Mouse (Mus musculus): ENCODE data around the gene Kif6.

Gene Kif6

DNA sequence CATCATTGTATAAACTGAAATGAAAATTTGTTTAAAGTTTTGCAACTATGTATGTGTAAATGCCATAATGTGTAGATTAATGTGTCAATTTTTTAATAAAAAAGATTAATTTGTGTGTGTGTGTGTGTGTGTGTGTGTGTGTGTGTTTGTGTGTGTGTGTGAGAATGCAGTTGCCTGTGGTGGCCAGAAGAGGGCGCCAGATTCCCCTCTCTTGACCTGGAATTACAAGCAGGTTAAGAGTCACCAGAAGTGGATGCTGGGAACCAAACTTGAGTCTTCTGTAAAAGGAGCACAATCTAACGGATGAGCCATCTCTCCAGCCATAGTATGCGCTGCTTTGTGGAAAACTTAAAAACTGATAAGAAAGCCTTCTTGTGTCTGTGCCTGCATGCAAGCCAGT, 121.4 kb downstream of the Kif6 start:
- DNase-seq (ENCODE audit: low spot score in 2 of 2): no peak

DNA sequence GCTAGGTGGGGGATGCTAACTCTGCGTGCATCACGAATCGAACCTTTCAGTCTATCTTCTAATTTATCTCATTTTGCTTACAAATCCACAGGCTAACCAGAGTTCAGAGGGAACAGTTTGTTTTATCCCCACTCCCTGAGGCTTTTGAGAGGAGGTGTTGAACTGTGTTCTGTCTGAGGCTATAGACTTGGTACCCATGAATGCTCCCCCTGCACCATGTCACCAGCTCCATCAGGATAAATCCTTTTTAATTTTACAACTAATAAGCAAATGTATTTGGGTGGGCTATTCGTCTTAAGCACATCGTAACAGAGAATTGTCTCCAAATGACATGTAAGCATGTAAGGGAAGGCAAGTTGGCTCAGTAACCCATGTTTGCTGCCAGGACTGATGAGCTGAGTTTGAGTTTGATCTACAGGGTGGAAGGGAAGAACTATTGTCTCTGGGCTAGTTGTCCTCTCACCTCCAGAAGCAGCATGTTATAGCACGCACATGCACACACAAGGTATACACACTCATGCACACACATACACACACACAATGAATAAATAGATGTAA, 122.4 kb downstream of the Kif6 start:
- DNase-seq (ENCODE audit: low spot score in 2 of 2): no peak

DNA sequence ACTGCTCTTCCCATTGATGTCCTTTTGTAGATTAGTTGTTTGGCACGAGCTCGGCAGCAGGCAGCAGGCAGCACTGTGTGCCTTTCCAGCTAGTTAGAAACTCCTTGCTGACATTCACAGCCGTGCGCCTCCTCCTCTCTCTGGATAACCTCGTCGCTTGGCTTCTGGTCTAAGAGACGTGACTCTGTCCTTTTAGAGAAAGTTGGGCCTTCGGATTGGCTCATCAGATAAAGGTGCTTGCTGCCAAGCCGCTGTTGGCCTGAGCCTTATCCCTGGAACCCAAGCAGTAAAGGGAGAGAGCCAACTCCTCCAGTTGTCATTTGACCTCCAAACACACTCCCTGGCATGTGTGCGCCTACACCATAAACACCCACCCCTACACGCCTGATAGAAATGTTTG, 123.4 kb downstream of the Kif6 start:
- DNase-seq (ENCODE audit: low spot score in 2 of 2): peak; percentile 65 to 72

DNA sequence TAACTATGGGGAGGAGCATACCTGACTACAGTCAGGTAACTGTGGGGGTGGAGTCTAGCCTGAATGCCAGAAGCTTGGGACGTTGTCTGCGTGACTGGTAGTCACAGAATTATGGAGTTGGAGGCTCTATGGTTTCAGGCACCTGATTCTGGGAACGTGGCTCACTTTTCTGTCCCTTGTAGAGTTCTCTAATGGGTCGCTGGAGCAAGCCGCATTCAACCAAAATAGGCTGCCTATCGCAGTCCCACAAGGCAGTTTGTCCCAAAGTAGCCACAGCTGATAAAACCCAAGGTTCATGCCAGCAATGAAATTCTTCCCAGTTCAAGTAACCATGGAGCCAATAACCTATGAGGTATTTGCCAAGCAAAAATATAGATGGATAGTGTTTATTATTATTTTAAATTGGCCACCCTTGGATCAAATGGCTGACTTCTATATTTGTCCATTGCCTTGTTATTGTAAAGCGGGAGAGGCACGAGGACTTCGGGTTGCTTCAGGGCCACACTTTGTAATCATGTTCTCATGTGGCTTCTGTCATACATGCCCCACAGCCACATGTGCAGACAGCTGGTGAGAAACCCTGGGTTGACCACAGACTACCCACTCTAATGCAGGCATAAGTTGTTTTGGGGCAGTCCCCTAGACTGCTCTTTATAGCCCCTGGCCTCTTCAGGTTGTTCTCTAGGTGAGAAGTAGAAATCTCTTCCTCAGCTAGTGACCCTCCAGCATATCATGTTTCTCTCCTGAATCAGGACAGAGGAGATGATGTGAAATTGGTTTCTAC, 125.2 kb downstream of the Kif6 start:
- peak; percentile 31 to 41 for DNase-seq (ENCODE audit: low spot score in 2 of 2)

DNA sequence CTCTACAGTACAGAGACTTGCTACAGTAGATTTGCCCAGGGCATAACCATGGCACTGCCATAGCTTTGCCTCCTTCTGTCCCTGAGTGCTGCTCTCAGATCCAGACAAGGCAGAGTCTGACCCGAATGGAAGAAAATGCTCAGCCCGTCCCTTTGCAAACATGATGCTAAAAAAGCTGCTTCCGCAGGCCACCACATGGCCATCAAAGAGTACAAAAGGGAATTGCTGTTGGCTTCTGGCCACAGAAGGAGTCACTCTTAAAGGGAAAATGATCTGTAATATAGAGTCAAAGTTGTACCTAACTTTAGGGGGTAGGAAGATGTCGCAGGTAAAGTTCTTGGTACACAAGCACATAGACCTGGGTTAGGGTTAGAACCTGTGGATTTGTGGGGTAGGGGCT, 126.2 kb downstream of the Kif6 start:
- peak; percentile 13 to 20 for DNase-seq (ENCODE audit: low spot score in 2 of 2)

DNA sequence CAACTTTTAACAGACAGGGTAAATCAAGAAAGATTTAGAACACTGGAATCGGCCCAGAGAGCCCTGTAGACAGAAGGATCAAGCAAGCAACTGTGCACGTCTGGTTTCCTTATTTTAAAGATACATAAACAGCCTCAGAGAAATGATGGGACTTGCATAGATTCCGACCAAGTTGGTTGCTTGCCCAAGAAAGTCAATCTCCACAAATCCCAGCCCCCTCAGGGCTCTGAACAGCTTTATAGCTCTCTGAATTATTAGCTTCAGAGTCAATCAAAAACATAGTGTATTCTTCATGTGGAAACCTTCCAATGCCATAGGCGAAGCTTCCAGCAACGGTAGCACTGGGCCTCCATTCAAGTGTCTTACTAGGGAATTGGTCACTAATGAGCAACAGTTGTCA, 127.0 kb downstream of the Kif6 start:
- DNase-seq (ENCODE audit: low spot score in 2 of 2): no peak

DNA sequence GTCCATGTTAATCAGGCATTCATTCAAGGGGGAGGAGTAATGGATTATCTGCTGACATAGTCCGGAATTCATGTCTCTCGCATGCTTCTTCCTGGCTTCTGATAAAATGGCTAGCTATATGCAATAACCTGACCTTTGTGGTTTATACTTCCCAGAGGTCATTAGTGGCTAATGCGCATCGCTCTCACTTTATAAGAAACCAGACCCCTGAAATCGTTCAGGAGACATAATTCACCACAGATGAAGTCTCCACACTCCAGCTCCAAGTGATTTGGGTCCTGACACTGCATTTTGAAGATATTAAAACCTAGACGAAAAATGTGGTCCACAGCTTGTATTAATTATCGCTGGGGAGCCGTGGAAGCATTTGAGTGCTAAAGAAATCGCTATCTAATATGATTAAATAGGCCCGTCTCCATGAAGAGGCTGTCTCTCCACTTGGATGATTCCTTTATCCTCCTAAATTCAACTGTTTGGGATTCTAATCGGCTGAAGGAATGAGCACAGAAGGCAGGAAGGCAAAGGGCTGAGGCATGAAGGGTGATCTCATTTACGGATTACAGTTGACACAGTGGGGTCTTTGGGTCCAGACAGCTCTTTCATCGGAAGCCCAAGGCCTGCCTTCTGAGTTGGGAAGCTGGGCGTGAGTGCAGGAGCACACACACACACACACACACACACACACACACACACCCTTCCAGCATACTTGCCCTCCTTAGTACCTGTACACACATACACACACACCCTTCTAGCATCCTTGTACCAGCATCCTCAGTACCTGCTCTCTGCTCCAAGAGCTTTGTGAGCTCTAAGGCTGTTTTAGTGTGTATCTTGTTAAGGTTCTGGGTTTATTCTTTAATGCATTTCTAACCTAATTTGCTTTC, 128.9 kb downstream of the Kif6 start:
- DNase-seq (ENCODE audit: low spot score in 2 of 2): no peak

DNA sequence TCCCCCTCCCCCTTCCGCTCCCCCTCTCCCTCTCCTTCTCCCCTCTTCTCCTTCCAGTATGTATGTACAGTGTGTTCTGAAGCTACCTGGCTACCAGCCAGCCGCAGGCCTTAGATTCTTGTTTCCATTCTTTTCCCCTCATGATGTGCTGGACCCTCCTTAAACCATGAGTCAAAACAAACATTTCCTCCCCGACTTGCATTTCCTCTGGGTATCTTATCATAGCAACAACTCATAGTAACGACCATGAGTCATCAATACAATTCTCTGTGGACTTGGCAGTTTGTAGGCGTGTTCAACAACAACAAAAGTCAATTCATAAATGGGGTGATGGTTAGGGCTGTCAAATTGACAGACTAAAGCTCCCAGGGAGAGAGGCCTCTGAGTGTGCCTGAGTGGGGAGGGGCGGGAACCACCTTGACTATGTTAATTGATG, 136.0 kb downstream of the Kif6 start:
- DNase-seq (ENCODE audit: low spot score in 2 of 2): peak; percentile 8

DNA sequence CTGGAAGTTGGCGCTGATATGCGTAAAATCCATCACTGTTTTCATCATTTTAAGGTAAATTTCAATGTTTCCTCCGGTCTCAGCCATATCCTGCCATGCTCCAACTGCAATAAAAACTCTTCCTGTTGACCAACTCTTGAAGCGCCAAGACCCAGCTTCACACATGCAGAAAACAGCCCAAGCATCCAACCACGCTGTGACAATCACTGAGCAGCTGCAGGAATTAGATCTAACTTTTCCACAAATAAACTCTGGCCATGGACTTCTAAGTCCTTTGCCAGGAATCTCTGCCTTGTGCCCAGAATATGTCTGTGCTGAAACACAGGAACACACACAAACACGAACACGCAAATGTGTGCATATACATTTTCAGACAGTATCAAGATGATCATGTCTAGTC, 138.9 kb downstream of the Kif6 start:
- no peak for DNase-seq (ENCODE audit: low spot score in 2 of 2)

DNA sequence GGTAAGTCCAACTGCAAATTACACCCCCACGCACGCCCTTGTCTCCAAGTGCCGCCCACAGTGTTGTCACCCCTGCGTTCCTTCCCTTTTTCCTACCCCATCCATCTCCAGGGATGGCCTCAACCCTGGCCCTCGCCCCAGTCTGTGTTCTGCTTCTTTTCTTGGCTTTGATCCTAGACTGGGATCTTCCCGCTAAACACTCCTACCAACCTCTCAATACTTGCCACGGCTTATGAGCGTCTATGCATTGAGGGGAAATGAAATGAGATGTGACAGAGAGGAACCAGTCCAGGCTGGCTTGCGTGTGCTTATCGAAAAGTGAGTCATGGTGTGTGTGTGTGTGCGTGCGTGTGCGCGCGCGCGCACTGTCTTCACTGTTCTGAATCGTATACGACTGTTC, 141.9 kb downstream of the Kif6 start:
- DNase-seq (ENCODE audit: low spot score in 2 of 2): peak; percentile 5

DNA sequence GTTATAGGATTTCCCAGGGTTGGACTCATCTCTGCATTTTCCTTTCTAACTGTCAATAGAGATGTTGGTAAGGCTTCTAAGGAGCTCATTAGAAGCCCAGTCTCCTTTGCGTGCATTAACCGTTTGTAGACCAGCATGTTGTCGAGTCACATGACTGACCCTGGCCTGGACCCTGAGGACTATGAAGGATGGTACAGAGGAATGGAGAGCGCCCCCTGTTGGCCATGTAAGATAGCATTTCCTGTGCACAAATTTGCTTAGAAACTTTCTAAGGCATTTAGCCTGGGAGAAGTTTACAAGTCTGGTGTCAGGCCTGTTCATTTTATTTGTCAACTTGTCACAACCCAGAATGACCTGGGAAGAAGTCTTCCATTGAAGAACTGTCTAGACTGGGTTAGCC, 144.1 kb downstream of the Kif6 start:
- DNase-seq (ENCODE audit: low spot score in 2 of 2): no peak

DNA sequence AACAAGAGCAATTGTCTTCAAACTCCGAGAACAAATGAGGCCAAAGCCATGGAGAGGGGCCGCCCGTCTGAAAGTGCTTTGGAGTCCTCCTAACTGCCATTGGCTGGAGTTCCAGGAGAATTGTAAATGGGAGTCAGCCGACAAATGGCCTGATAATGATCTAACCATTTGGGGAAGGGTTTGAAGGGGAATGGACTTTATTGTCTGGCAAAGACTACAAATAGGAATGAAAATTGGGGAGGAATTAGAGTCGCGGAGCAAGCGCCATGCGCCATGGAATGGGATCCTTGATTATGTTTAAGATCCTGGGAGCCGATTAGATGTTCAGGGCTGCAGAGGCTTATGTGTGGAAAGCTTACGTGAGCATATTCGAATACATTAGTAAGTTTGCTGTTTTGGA, 146.3 kb downstream of the Kif6 start:
- no peak for DNase-seq (ENCODE audit: low spot score in 2 of 2)

DNA sequence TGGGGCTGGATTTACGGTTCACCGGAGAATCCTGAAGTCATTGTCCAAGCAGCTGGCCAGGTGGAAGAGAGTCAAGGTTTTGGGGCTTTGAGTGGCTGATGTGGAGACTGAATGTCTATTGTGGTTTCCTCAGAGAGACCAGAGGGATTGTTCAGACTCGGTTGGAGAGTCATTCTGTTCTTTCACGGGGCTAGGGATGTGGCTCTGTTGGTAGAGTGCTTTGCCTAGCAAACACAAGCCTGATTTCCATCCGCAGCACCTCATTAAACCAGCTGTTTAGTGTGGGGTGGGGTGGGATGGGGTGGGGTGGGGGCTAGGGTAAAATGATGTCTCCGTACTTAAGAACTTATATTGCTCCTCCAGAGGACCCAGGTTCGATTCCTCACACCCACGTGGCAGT, 146.9 kb downstream of the Kif6 start:
- DNase-seq (ENCODE audit: low spot score in 2 of 2): no peak

DNA sequence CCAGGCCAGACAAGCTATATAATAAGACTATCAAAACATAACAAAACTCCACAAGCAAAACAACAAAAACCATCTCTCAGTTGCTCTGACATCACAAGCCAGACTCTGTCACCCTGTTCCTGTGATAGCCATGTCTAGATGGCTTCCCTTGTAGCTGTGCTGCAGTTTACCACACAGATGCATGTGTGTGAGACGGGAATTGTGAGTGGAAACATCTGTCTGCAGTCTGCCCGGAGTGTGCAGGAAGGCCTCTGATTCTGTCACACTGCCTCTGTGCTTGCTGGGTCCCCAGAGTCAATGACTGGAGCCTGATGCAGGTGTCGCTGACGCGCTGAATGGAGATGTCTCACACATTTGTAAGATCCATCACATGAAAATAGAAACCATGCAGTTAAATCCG, 150.0 kb downstream of the Kif6 start:
- no peak for DNase-seq (ENCODE audit: low spot score in 2 of 2)

DNA sequence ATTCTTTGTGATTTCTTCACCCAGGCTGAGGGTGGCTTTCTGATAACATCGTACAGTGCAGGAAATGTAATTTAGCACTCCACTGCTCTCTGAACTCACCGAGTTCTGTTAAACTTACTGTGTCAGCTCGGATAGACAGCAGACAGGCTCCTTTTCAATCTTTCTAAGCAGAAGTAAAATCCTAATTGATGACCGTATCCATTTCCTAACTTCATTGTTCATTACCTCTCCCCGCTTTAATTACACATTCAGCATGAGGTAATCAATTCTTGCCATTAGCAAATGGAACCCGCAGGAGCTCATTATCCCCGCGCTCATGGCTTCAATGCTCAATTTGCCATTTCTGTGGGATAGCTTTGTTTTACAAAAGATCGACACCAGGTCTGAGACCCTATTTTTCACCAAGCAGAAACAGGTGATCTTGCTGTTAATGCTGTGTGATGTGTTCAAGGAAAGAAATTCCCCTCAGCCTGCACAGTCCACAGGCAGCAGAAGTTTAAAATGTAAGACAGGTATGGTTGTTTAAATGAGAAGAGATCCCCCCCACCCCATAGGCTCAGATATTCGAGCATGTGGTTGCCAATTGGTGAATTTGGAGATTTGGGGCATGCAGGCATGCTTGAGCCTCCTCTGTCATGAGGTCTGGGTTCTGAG, 152.9 kb downstream of the Kif6 start:
- DNase-seq (ENCODE audit: low spot score in 2 of 2): no peak

DNA sequence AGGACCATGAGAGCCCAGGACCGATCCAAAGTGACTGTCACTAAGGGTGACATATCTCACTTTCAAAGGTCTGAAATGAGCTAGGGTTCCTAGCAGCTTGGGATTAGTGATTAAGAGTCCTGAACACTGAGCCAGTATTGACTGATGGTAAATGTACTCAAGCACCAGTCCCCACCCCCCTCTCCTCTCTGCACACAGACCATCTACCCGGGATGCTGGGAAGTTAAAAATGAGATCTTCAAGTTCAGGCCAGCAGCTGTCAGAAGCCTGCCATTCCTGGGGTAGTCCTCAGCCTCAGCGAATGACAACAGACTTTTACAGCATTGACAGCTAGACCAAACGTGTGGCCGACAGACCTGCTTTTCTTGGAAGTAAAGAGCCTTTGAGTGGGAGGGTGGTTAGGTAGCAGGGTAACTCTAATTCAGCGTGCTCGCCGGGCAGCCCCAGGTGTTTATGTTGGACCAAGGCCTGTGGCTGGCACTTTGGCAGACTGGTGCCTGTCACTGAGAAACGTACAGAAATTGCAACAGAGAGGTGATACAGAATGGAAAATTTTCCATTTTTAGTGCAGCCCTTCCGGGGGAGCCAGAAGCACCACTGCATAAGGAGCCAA, 156.9 kb downstream of the Kif6 start:
- no peak for DNase-seq (ENCODE audit: low spot score in 2 of 2)

DNA sequence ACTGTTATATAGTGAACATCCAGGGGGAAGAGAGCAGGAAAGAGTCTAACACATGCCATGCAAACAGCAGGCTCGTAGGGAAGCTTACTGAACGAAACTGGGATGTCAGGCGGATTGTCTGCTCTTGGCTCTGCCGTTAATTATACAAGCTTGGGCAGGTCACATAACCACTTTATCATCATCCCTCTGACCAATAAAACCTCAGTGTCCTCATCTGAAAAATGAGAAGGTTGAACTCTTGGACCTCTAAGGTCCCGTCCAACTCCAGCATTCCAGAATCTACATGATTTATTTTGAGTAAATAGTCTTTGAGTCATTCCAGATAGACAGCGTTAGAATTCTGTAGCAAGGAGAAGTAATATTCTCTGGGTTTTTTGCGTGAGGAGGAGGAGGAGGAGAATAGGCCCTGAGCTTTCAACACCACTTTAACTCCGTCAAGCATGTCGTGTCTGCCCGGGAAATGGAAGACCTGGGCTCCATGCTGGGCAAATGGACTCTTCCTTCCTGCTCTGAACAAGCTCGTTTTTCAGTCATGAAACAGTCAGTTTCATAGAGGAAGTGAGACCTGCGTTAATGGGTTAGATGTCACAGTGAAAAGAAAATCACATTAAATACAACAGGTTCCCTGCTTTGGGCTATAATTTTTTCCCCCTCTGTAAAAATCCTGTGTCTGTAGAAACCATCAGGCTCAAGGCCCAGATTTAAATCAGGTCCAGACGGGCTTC, 162.3 kb downstream of the Kif6 start:
- no peak for DNase-seq (ENCODE audit: low spot score in 2 of 2)

DNA sequence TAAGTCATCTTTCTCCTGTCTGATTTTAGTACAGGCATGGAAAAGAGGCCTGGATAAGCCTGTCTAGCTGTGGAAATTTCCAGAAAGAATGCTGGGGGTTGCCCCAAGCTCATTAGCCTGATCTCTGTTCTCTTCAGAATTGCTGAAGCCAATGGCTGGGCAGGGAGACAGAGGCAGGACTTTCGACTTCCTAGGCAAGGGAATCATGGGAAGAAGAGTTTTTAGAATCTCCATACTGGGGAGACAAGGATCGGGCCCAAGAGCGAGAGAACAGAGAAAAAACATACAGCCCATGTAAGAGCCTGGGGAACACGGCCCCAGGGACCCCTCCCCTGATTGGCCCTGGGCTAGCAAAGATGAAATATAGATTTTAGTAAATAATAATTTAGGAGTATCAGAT, 164.1 kb downstream of the Kif6 start:
- DNase-seq (ENCODE audit: low spot score in 2 of 2): no peak

DNA sequence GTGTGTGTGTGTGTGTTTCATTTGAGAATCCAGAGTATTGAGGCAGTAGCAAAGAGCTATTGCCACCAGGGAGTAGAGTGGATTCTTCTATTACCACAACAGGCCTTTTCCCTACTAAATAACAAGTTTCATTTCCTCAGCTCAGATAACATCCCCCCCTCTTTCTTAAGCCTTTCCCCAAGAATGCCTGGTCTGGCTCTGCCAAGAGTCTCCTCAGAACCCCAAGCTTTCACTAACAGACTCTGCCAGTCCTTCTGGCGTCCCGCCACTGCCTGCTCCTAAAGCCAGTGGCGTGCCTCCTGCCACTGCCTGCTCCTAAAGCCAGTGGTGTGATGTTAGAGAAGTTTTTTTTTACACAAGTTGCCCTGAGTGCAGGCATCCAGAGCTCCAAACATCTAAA, 164.6 kb downstream of the Kif6 start:
- no peak for DNase-seq (ENCODE audit: low spot score in 2 of 2)

DNA sequence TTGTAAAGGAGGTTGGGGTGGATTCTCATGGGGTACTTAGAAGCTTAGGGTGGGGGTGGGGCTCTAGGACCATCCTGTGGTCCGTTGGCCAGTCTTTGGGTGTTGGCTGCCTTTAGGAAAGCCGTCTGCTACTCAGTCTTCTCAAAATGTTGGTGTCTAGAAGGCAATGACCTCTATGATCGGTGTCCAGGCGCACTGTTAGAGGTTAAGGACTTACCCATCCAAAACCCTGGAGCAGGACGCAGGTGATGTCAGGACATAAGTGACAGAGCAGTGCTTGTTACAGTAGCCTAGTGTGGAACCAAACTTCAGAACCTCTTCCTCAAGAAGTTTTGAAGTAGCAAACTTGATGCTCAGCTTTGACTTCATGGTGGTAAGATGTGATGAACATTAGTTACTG, 170.9 kb downstream of the Kif6 start:
- no peak for DNase-seq (ENCODE audit: low spot score in 2 of 2)

DNA sequence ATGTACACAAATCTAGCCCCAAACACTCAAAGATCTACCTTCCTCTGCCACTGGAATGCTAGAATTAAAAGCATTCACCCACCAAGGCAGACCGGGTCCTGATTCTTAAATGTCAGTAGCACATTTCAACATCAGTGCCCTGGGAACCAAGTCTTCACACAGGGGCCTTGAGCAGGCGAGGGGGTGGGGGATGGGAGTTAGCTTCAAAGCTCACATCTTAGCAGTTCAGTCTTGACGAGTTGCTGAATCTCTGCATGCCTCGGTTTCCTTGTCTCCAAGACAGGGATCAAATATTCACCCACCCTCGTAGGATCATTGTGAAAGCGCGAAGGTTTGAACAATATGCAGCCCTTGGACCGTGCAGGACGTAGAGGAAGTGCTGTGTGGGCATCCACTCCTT, 172.4 kb downstream of the Kif6 start:
- no peak for DNase-seq (ENCODE audit: low spot score in 2 of 2)

Measured in heart, adult 9 months (tissue).